In genomic region chr10:109383758-109384157, GRCm38 (mm10) we compare ENCODE assay signal across 12 mouse cellular contexts.
A peak's percentile ranks its signal among the peaks of the same experiment; 100 is the strongest.
DNase-seq lines count a peak whose midpoint lies in the region; ATAC-seq and TF ChIP-seq lines count a peak whose summit lies in the region.
"Had no signal": no experiment of that assay in that cellular context is flagged by ENCODE, and none has a peak within 500 bp of the region (broad histone marks: within the 10 kb centered on the region; RNA-seq: fewer than 3 reads in every experiment).

No protein-coding gene starts in this region.

- no peak overlapping the region for H3K9ac ChIP-seq in heart, embryonic 12.5 days
- no peak overlapping the region for H3K9ac ChIP-seq in limb, embryonic 14.5 days (ENCODE audit: low read depth, low read length, severe bottlenecking)
- H3K9ac ChIP-seq: forebrain, postnatal 0 days had no signal

- H3K27me3 ChIP-seq in heart, embryonic 12.5 days (replicated peaks), result no peaks in the 10 kb centered on the region
- H3K27me3 ChIP-seq in hindbrain, embryonic 10.5 days (ENCODE audit: insufficient read depth, poor library complexity, severe bottlenecking), result no peaks in the 10 kb centered on the region
- H3K27me3 ChIP-seq in limb, embryonic 14.5 days (ENCODE audit: control insufficient read depth, insufficient read depth, low read length), result no peaks in the 10 kb centered on the region
- H3K27me3 ChIP-seq in thymus, adult 2 months (ENCODE audit: control insufficient read depth, insufficient read depth, low read length), result no peaks in the 10 kb centered on the region

- no peak for ATAC-seq in heart, embryonic 12.5 days (ENCODE audit: insufficient number of reproducible peaks, low FRiP score)
- ATAC-seq in limb, embryonic 14.5 days (ENCODE audit: low FRiP score, low read depth), result peak; percentile 62; the same call in 1 of the 2 replicates
- no peak for ATAC-seq in CD4-positive, CD25-positive, alpha-beta regulatory T cell, adult 4 months
- ATAC-seq: forebrain, postnatal 0 days had no signal

- no peak for TF ChIP-seq CTCF in thymus, adult 2 months (IDR thresholded peaks at IDR 0.05; ENCODE audit: borderline replicate concordance, control insufficient read depth, extremely low read depth, insufficient read depth, low read length, poor library complexity)

- no peak overlapping the region for H3K4me3 ChIP-seq in heart, embryonic 12.5 days
- no peak overlapping the region for H3K4me3 ChIP-seq in hindbrain, embryonic 10.5 days
- H3K4me3 ChIP-seq in limb, embryonic 14.5 days (replicated peaks; ENCODE audit: low read length), result no peak overlapping the region
- no peak overlapping the region for H3K4me3 ChIP-seq in thymus, adult 2 months (ENCODE audit: control insufficient read depth, insufficient read depth, low read length)

- no peak overlapping the region for H3K4me2 ChIP-seq in heart, embryonic 12.5 days
- no peak overlapping the region for H3K4me2 ChIP-seq in limb, embryonic 14.5 days (replicated peaks; ENCODE audit: low read depth, low read length, severe bottlenecking)

- no peaks in the 10 kb centered on the region for H3K36me3 ChIP-seq in heart, embryonic 12.5 days
- H3K36me3 ChIP-seq in hindbrain, embryonic 10.5 days, result no peaks in the 10 kb centered on the region
- H3K36me3 ChIP-seq in limb, embryonic 14.5 days (ENCODE audit: control insufficient read depth, insufficient read depth, low read length), result no peaks in the 10 kb centered on the region
- no peaks in the 10 kb centered on the region for H3K36me3 ChIP-seq in thymus, adult 2 months (ENCODE audit: control insufficient read depth, insufficient read depth, low read length)

- DNase-seq in heart, postnatal 4 days, result peak; percentile 5
- peak; percentile 54 for DNase-seq in embryo, embryonic 10.5 days (ENCODE audit: low spot score)
- DNase-seq in hindbrain, embryonic 10.5 days (ENCODE audit: low spot score), result peak; percentile 44
- peak; percentile 44 for DNase-seq in limb, embryonic 14.5 days (ENCODE audit: low spot score)
- DNase-seq in thymus, adult 2 months, result no peak
- DNase-seq in layer of hippocampus, postnatal 14 days (ENCODE audit: low spot score in 2 of 2), result no peak
- DNase-seq: forebrain, postnatal 0 days; heart, postnatal 10 days; right cerebral cortex, postnatal 4 days; thymus, postnatal 4 days had no signal

- H3K27ac ChIP-seq in heart, embryonic 12.5 days (ENCODE audit: poor library complexity, severe bottlenecking), result no peak overlapping the region
- H3K27ac ChIP-seq in hindbrain, embryonic 10.5 days, result no peak overlapping the region
- no peak overlapping the region for H3K27ac ChIP-seq in limb, embryonic 14.5 days (replicated peaks; ENCODE audit: low read depth, low read length)
- H3K27ac ChIP-seq in thymus, adult 2 months (ENCODE audit: control insufficient read depth, insufficient read depth, low read length), result no peak overlapping the region

- WGBS in heart, embryonic 12.5 days, result 53% methylated on average over 4 of the region's 4 CpGs
- WGBS in hindbrain, embryonic 10.5 days, result 56% methylated on average over 4 of the region's 4 CpGs
- WGBS in limb, embryonic 14.5 days, result 17% methylated on average over 4 of the region's 4 CpGs
- WGBS in thymus, adult 2 months, result 85% methylated on average over 4 of the region's 4 CpGs

- no peak for TF ChIP-seq POLR2A in limb, embryonic 14.5 days (IDR thresholded peaks at IDR 0.05; ENCODE audit: borderline replicate concordance, extremely low read depth, insufficient read depth, insufficient read length)
- TF ChIP-seq POLR2A in thymus, adult 2 months (IDR thresholded peaks at IDR 0.05; ENCODE audit: control insufficient read depth, extremely low read depth, insufficient read depth, low read length, poor library complexity), result no peak

- no peaks in the 10 kb centered on the region for H3K9me3 ChIP-seq in heart, embryonic 12.5 days (replicated peaks)
- H3K9me3 ChIP-seq in hindbrain, embryonic 10.5 days, result no peaks in the 10 kb centered on the region
- no peaks in the 10 kb centered on the region for H3K9me3 ChIP-seq in limb, embryonic 14.5 days (ENCODE audit: control insufficient read depth, low read length)

- H3K4me1 ChIP-seq in heart, embryonic 12.5 days (replicated peaks), result no peaks in the 10 kb centered on the region
- no peaks in the 10 kb centered on the region for H3K4me1 ChIP-seq in hindbrain, embryonic 10.5 days (replicated peaks)
- no peaks in the 10 kb centered on the region; the same call in 1 of the 2 replicates for H3K4me1 ChIP-seq in limb, embryonic 14.5 days (ENCODE audit: control insufficient read depth, insufficient read depth, low read length)
- H3K4me1 ChIP-seq in thymus, adult 2 months (replicated peaks; ENCODE audit: control insufficient read depth, insufficient read depth, low read length), result no peaks in the 10 kb centered on the region

Comparison
In these comparisons a context has a peak if more than half of its experiments do, and no peak if none do; other contexts are left out.
1. DNase-seq: peak in heart, postnatal 4 days (single experiment), embryo, embryonic 10.5 days (single experiment), hindbrain, embryonic 10.5 days (single experiment) and limb, embryonic 14.5 days (single experiment); none in thymus, adult 2 months (single experiment) and layer of hippocampus, postnatal 14 days (0 of 2).